Mouse (Mus musculus) brain, embryonic 14.5 days (tissue): ENCODE data around the gene Prickle2. TPM values are rescaled to one million over a fixed set of nuclear protein-coding genes. Genes with fewer than 3 reads are reported as not detected.

Experiments used
- DNase-seq: peaks from one replicate; pipeline ENCODE4 v3.0.0-alpha.2; 2011; ENCODE audit warnings: low read depth
- CTCF ChIP-seq: fragments of 200-500 bp; IDR thresholded peaks from 2 replicates; pipeline ENCODE4 v1.5.1; 2012; ENCODE audit warnings: inconsistent platforms, mild to moderate bottlenecking, moderate library complexity, borderline replicate concordance; ENCODE audit not compliant: insufficient read depth, insufficient read length; ENCODE audit errors: extremely low read depth
- POLR2A ChIP-seq: fragments of 200-500 bp; IDR thresholded peaks from 2 replicates; pipeline ENCODE4 v1.6.1; 2012; ENCODE audit warnings: mild to moderate bottlenecking, inconsistent platforms, borderline replicate concordance; ENCODE audit not compliant: poor library complexity, insufficient read depth, insufficient read length, severe bottlenecking; ENCODE audit errors: extremely low read depth
- polyA plus RNA-seq: library from polyadenylated mRNA; depleted of rRNA; stranded (reverse); fragments of >200 nt; gene quantifications from 2 replicates; pipeline ENCODE4 v1.2.3, GENCODE M21; 2012

Gene Prickle2
- polyA plus RNA-seq, 1 experiment = 17.8 TPM

DNA sequence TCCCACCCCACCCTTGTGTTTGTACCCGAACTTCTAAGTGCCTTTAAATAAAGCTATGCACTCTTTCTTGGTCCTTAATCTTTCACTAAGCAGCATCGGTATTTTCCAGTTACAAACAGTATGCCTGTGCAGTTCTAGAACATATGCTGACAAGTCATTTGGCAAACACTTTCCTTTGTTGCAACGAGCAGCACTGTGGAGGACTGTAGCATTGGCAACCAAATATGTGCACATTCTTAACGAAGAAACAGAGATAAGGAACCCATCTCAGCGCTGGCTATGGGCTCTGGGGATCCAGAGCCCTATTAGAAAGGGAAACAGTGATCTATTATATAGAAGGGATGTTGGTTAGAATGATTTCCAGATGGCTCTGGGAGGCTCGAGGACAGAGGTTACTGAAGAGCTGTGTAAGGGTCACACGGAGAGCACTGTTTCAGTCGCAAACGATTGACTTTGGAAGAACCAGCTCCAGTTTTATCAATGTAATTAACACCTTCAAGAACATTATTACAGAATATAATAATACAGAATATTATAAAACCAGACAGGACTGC, 96.2 kb downstream of the Prickle2 start:
- peak; percentile 54 for DNase-seq
- no peak for TF ChIP-seq POLR2A

DNA sequence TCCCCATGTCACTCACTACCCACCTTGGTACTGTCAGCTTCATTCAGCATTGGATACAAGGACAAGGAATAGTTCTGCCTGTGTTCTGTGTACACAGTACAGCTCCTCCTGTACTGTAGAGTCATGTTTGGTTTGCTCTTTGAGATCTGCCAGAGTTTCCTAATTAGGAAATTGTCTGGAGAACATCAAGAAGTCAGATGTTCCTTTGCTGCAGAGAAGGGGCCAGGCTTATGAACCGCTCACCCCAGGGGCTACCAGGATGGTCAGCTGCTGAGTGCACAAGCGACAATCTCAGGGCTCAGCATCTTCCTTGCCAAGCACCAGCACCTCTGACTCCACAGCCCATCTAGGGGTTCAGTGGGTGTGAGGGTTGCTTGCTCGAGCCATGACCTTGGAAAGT, 96.9 kb downstream of the Prickle2 start:
- no peak for TF ChIP-seq POLR2A
- no peak for TF ChIP-seq CTCF

DNA sequence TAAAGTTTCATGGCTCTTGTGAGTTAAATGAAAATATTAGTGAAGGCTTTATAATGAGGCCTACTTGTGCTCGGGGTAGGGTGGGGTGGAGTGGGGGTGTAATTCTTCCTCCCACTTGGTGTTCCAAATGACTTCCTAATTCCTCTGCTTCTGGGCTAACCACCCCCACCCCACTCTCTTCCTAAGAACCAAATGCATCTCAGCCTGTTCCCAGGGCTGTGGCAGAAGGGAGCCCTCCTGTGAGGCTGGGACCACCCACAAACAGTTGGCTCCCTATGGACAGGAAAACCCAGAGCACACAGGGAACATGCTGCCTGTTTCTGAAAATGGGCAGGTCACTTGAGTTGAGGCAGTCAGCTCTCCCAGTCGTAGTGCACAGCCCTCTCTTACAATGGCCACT, 100.8 kb downstream of the Prickle2 start:
- TF ChIP-seq POLR2A (no peak), CTCF (no peak)
- no peak for DNase-seq

More for the DNA sequence above, 96.9 kb downstream of the Prickle2 start:
- no peak for DNase-seq

DNA sequence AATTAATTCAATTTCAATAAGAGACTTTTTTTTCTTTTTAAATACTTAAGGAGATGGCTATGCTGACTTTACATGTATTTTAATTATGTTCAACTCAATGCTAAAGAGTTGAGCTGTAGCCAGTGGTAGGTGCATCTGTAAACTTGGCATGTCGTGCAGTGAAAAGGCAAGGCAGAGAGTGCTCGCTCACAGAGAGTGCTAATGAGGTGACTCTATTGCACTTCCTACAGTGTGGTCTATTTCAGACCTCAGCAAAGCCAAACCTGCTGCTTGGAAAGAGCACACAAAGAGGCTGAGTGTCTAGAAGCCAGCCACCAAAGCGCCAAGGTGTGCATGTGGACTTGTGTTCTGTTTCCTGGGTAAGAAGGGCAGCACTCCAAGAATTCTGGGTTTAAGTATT, 109.6 kb downstream of the Prickle2 start:
- no peak for TF ChIP-seq CTCF
- TF ChIP-seq POLR2A = no peak

DNA sequence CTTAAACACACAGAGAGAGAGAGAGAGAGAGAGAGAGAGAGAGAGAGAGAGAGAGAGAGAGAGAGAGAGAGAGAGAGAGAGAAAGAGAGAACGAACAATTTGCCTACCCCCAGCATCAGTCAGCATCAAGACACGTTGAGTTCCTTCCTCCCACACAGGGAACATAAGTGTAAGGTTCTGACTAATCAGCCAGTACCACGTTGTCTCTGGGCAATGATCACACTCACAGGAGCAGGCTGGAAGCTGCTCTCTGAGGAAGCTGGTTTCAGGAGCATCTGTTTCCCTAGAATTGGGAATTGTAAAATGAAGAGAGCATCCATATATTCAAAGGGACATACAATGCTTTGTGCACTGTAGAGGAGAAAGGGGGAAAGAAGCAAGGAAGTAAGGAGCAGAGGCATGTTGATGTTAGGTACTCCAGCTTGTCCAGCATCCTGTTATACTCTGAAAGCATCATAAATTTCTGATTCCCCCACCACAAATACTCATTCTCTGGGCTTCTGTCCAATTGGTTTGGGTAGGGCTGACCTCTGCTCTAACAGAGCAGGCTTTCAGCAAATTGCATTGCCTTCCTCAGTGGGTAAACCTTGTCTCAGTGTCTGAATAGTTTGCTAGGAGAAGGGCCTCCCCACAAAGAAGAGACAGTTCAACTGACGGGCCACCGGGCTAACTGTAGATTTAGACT, 116.4 kb downstream of the Prickle2 start:
- TF ChIP-seq CTCF (no peak), POLR2A (no peak)
- no peak for DNase-seq

More for the DNA sequence above, 109.6 kb downstream of the Prickle2 start:
- peak; percentile 17 for DNase-seq

DNA sequence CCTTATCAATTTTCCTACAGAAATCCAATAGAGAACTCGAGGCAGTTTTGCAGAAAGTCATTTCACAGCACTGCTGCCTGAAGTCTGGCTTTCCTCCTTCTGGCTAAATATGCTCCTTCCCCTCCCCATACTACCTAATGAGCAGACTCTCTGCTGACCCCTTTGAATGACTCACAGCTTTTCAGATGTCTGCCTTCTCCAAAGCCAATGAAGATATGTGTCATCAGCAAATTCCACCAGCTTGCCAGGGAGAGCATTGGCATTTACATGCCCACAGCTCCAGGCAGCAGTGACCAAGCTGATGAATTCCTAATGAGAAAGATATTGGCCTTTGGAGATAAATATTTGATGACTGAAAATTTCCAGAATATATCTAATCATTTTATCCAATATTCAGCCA, 121.9 kb downstream of the Prickle2 start:
- TF ChIP-seq POLR2A (no peak), CTCF (no peak)

DNA sequence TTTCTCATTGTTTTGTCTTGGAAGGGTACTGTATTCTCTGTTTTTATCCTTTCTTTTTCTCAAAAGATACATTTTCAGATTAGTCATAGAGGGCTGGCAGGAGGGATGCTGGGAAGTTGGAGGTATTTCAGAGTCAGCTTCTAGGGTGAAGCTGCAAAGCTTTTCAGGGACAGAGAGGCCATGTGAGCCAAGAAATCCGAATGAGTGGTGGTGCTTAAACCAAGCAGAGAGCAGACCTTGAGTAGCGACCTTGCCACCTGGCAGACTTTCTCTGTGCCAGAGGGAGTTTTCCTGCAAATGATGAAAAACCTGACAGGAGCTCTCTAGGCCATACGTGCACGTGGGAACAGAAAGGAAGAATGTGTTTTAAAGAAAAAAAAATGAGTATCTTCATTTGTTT, 130.7 kb downstream of the Prickle2 start:
- TF ChIP-seq CTCF = no peak
- peak; percentile 15 for DNase-seq

More for the DNA sequence above, 121.9 kb downstream of the Prickle2 start:
- DNase-seq = peak; percentile 13

DNA sequence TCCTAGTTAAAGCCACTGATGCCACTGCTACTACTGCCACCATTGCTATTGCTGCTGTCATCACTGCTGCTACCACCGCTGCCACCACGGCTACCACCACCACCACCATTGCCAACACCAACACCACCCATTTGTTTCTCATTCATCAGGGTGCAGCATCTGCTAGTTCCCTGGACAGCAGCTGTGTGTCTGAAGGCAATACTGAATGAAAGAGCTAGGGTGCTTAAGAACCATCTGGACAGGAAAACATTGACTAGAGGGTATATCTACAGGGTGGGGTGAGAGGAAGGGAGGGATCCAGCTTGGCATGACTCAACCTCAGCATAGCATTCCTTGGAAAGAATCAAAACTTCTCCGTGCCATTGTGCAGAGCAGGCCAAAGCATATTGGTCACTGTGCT, 133.8 kb downstream of the Prickle2 start:
- DNase-seq = peak; percentile 8
- TF ChIP-seq CTCF = no peak
- TF ChIP-seq POLR2A = no peak

DNA sequence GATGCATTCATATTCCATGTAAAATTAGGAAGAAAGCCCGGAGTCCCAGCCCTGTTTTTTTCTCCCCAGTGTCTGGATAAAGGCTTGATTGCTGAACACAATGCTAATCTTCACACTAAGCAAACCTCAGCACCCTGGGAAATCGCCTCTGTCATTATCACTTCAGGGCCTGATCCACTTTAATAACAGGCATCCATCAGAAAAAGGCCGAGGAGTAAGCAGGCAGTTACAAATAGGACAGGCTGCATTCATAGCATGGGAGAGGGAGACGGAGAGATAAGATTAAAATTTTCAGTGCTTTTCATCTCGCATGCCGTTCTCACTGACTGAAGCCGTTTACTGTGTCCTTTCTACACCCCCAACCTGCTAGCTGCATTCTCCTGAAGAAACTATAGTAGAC, 135.9 kb downstream of the Prickle2 start:
- DNase-seq = peak; percentile 67
- TF ChIP-seq POLR2A (no peak), CTCF (no peak)

DNA sequence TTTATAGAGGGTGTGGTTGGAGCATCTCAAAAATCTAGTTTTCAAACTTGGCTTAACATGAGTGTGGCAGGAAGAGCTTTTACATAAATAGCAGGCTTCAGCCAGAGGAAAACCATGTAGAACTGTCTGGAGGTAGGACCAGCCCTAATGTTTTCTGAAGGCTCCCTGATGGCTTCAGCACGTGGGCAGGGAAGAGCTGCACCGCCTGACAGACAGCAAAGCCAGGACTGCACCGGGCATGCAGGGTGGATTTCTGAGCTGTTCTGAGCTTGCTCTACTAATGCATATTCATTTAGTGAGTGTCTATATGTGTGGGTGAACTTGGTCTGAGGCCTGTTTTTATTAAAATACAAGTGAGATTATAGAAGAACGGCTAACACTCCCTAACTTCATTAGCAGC, 136.7 kb downstream of the Prickle2 start:
- no peak for TF ChIP-seq CTCF
- no peak for TF ChIP-seq POLR2A
- DNase-seq = peak; percentile 18

DNA sequence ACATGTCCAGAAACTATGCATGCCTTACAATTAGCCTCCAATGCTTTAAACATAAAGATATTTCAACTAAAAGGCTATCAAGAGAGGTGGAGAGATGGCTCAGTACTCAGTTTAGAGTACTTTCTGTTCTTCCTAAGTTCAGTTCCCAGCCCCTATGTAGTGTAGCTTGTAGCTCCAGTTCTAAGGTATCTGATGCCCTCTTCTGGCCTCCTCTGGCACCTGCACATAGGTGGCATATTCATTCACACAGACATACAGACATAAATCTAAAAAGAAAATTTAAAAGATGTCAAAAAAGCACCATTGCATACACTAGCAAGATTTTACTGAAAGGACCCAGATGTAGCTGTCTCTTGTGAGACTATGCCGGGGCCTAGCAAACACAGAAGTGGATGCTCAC, 146.7 kb downstream of the Prickle2 start:
- no peak for DNase-seq
- no peak for TF ChIP-seq CTCF
- TF ChIP-seq POLR2A = no peak

DNA sequence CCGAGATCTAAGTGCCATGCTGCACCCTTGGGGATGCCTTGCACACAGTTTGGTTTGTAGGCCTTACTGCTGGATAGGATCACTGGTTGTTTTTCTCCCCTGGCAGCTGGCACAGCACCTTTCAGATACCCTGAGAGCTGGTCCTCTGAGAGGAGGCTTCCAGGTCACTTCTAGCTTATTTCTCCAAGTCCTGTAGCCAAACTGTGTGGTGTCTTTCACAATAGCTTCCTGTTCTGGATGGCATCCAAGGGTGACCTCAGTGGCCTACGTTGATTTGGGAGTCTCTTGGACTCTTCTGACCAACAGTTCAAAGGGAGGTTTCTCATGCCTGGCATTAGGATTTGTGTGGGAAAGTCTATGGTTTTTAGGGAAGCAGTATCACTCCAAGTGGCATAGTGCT, 150.3 kb downstream of the Prickle2 start:
- no peak for DNase-seq
- TF ChIP-seq CTCF (no peak), POLR2A (no peak)
